Mouse (Mus musculus): Measurements from ENCODE around the gene Mbnl1. TPM values are rescaled to one million over a fixed set of nuclear protein-coding genes. Genes with fewer than 3 reads are reported as not detected.

The Mbnl1 gene
- total RNA-seq, 2 experiments from 2014 or later: 423 to 480 TPM

GRCm38 (mm10) chr3:60563529-60564243 is 91.1 kb downstream of the Mbnl1 start:
- intact Hi-C loops (cut with DNase I): no loop called here
- DNase-seq: no peak

DNA sequence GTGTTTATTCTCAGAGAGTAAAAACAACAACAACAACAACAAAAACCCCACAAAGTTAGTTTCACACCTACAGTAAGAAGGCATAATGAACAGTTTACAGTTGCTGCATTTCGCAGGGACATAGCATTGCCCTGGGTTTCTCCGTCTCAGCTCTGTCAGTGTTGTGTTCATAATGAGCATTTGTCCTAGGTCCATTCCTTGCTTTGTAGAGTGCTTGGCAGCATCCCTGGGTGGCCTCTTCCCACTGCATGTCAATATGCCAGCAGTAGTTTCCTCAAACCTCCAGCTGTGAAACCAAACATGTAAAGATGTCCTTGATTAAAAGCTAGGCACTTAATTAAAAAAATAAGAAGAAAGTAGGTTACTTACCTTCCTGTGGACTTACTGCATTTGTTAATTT is 91.6 kb downstream of the Mbnl1 start:
- DNase-seq: no peak
- intact Hi-C loops (cut with DNase I): no loop called here

DNA sequence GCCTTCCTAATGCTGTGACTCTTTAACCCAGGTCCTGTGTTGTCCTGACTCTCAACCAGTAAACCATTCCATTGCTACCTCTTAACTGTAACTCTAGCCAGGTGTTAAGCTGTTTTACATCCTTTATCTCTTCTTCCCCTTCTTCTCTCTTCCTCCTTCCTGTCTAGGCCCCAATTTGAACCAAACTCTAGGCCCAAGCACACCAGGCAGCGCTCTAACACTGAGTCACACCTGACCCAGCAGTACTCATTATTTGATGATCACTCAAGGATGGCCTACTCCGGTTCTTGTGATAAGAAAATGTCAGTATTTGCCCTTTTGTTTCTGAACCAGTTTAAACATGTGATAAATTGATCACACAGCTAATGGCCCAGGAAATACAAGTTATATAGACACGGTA is 92.6 kb downstream of the Mbnl1 start:
- intact Hi-C loops (cut with DNase I): no loop called here
- DNase-seq: no peak

DNA sequence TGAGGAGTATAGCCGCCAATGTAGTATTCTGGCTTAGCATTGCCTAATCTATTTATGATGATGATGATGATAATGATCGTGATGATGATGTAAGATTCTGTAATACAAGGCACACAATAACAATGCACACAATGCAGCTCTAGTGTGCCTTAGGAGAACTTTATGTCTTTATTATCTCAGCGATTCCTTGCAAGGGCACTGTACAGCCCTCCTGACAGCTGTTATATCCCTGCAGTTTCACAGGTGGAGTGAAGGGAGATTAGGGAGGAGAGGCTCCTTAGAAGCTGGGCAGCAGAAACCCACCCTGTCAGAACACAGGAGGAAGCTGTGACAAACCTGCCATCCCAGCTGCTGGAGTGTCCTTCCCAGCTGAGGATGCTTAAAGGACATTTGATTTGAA is 93.3 kb downstream of the Mbnl1 start:
- DNase-seq: no peak
- intact Hi-C loops (cut with DNase I): no loop called here

GRCm38 (mm10) chr3:60568171-60568684 is 95.6 kb downstream of the Mbnl1 start:
- intact Hi-C loops (cut with DNase I): no loop called here
- DNase-seq: no peak

DNA sequence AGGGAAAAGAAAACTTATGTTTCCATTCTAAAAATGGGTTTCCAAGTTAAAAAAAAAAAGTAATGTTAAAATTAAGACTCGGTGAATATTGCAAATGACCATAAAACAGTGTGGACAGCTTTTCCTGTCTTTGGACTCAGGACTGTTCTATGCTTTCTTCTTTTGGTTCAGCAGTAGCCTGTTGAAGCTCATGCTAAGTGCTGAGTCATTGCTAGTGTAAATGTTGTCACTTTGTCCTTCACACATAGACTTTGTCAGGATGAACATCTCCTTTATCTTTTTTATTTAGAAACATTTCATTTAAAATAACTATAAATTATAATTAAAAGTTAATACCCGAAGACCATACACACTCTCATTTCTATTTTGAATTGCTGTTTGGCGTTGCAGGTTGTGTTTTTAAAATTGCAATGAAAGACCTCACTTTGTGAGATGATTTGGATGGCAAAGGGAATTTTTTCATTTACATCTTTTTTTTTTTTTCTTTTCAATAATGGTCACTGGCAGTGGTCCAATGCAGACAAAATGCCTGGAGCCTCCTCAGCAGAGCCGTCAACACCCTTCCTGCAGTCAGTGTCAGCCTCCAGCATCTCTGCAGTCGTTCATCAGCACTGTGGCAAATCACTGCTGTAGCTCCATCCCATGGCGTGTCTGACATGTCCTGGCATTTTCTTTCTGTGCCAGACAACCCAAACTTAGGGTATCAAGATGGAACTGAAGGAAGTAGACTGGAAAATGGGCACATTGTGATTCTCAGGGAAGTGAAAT is 96.4 kb downstream of the Mbnl1 start:
- intact Hi-C loops (cut with DNase I): no loop called here
- DNase-seq: no peak

GRCm38 (mm10) chr3:60569781-60570180 is 97.2 kb downstream of the Mbnl1 start:
- intact Hi-C loops (cut with DNase I): no loop called here
- DNase-seq: no peak

DNA sequence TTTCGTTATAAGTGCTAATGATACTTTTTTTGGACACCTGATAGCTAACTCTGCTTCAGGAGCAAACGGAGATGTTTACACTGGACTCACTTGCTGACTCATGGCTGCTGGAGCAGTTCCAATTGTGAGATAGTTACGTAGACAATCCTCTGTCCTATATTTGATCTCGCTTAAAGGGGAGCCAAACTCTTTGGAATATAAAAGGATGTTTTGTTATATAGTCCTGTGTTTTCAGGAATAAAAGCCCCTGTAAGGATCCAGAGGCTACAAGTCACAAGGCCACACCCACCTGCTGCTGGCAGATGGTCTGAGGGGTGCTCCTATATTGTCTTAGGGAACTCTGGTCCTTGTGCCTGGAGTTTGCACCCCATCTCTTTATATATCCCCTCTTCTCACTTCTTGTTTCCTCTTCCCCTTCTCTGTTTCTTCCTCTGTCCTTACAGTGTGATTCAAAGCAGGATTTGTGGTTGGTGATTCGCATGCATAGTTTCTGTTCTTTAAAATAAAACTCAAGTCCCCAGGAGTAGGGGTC is 97.9 kb downstream of the Mbnl1 start:
- DNase-seq: peak in 1 of 2 experiments; percentile 58
- intact Hi-C loops (cut with DNase I): no loop called here

DNA sequence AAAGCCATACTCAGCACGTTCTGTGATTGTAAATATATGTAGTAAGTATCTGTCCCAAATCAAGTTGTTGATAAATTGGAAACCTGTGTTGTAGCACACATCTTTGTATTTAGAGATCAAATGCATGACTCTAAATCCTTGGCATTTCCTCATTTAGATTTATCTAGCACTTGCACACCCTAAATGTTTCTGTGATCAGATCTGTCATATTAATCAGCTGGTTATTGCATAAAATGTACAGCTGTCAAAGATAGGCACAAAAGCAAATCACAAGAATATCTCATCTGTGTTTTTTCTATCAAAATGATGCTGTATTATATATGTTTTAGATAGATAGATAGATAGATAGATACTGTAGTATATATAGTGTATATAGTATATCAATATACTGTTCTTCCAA is 98.9 kb downstream of the Mbnl1 start:
- no peak for DNase-seq
- intact Hi-C loops (cut with DNase I): no loop called here

GRCm38 (mm10) chr3:60574199-60574598 is 101.6 kb downstream of the Mbnl1 start:
- no peak for DNase-seq
- intact Hi-C loops (cut with DNase I): no loop called here

GRCm38 (mm10) chr3:60574849-60575524 is 102.4 kb downstream of the Mbnl1 start:
- intact Hi-C loops (cut with DNase I): no loop called here
- no peak for DNase-seq

- intact Hi-C loops (cut with DNase I): no loop called here
Measured at GRCm38 (mm10) chr3:60575945-60576344, 103.3 kb downstream of the Mbnl1 start.

GRCm38 (mm10) chr3:60576366-60577046 is 103.9 kb downstream of the Mbnl1 start:
- DNase-seq: no peak
- intact Hi-C loops (cut with DNase I): no loop called here

More at GRCm38 (mm10) chr3:60575945-60576344, 103.3 kb downstream of the Mbnl1 start:
- no peak for DNase-seq

DNA sequence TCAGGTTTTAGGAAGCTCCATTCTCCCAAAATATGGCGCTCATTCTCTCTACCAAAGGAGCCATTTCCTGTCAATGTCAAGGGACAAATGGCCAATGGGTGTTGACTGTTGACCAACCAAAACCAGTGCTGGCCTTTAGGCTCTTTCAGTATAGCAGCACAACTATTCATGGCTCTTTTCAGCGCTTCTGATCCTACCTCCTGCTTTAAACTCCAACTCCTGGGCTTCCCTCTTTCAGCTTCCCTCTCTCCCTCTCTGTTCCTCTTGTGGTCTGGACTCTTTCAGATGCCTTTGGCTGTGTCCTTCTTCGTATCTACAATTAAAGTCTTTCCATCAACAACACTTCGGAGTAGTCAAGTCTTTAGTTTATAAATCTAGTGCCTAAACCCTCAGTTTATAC is 107.2 kb downstream of the Mbnl1 start:
- intact Hi-C loops (cut with DNase I): no loop called here

DNA sequence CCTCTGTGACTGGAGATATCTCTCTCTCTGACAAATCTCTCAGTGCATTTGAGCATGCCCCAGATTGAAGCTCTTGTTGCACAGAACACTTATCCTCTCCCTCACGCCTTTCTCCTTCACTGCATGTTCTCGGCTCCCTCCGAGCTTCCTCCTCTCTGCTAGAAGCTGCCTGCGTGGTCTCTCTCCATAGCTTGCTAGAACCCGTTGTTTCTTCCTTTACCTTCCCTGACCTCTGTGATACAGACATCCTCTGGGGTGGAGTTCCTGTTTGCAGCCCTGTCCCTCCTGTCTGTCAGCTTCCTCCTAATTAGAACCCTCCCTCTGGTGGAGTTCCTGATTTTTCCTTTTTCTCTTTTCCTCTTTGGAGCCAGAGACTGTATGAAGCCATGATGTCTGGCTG is 108.1 kb downstream of the Mbnl1 start:
- DNase-seq: no peak
- intact Hi-C loops (cut with DNase I): no loop called here

More for the DNA sequence above, 107.2 kb downstream of the Mbnl1 start:
- DNase-seq: no peak

- intact Hi-C loops (cut with DNase I): no loop called here
- no peak for DNase-seq
Measured at GRCm38 (mm10) chr3:60582154-60582553, 109.5 kb downstream of the Mbnl1 start.

- intact Hi-C loops (cut with DNase I): no loop called here
- no peak for DNase-seq
Measured at GRCm38 (mm10) chr3:60582620-60583019, 110.0 kb downstream of the Mbnl1 start.

GRCm38 (mm10) chr3:60584704-60585103 is 112.1 kb downstream of the Mbnl1 start:
- intact Hi-C loops (cut with DNase I): loop anchor here (5.0 kb wide), 1 partner anchor 82 kb away; no protein-coding TSS in a partner anchor
- DNase-seq: no peak

DNA sequence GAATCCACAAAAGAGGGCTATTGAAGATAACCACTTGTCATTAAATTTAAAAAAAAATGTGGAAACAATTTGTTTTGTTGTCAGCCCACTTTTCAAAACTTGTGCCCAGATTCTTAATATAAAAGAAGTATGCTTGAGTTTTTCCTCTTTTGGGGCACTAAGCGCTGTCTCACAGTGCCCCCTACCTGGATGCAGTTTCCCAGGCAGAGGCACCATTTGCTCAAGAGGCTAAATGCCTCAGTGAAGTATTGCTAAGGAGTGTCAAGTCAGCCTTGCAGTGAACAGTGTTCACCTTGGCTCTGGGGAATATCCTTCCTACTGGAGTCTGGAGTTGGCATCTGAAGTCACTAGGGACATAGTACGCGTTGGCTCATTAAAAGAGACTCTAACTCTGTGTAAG is 113.4 kb downstream of the Mbnl1 start:
- intact Hi-C loops (cut with DNase I): loop anchor here (5.0 kb wide), 1 partner anchor 84 kb away; no protein-coding TSS in a partner anchor
- no peak for DNase-seq

DNA sequence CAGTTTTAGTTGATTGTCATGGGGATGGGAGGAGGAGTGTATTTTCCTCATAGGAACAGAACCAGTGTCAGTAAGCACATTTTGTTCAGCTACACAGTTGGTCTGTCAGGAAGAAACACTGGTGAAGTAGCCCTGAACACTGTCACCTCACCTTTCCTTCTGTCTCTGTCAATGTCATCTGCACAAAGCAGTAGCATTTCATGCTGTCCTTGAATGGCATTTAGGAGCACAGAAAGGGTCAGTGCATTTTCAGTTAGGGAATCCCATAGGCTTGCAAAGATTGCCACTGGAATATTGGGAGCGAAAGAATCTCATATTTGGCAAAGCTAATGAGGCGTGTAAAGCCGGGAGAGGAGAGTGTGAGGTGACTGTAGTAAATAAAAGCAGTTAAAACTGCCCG is 114.5 kb downstream of the Mbnl1 start:
- intact Hi-C loops (cut with DNase I): loop anchor here (5.0 kb wide), 1 partner anchor 85 kb away; no protein-coding TSS in a partner anchor
- DNase-seq: no peak
